Mouse (Mus musculus): ENCODE measurements around the gene Adcy1.

The Adcy1 gene

DNA sequence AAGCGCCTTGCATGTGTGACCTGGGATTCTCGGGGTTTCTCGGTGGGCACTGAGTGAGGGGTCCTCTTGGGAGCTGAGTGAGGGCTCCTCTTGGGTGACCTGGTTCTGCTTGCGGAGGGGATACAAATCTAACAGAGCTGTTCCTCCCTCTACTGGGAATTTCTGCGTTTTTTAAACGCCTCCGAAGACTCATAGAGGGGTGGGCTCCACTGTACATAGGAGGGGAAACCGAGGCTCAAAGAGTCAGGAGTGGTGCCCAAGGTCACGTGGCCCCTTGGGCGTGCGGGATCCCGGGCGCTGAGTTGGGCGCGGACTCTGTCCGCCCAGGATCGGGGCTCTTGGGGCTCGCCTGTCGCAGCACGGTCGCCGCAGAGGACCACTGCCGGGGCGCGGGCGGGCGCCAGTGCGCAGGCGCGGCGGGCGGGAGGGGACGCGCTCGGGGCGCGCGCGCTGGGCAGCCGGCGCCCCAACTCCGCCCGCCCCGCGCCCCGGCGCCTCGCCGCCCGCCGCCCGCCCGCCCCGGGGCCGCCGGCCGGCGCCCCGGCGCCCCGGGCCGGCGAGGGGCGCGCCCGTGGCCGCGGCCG is at the start of gene Adcy1:
Adcy1 (plus strand) TSS at position 489 of the 584 bp plus-strand sequence.
- no peak for DNase-seq

GRCm38 (mm10) chr11:7016907-7017306 is 46.4 kb upstream of the Adcy1 start:
- no peak for DNase-seq

DNA sequence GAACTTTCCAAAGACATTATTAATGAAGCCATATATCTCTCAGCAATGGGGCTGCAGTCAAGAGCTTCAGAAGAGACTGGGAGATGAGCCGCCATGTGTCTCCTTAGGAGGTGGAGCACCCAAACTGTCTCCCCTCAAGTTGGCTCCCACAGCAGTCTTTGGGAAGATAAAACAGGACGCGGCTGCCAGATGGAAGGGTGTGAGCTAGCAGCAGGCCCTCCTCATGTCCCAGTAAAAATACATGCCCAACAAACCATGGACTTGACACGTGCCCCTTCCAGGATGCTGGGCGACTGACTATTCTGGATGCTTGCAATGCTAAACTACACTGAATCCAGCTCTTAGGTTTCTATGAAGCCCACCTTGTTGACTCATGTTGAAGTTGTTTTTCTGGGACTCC is 45.2 kb upstream of the Adcy1 start:
- no peak for DNase-seq

DNA sequence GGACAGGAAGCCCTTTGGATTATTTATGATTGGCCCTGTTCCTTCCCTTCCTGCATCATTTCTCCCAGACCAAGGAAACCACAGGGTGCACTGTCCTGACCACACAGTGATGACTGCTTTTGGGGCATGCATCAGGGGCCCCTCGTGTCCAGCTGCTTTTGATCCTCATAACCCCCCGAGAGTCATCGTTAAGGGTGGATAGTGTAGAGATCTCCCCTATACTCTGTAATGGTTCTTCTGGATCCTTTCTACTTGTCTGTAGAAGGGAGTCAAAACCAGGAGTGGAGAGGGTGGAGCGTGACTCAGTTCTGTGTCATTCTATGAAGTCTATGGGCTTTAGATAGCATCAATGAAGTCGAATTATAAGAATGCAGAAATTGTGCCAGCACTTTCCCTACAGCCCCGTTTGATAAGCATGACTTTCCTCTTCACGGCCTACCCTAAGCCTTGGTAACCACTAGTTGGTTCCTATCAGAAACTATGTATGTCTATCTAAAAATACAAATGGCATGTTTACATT is 44.2 kb upstream of the Adcy1 start:
- no peak for DNase-seq

GRCm38 (mm10) chr11:7033063-7033462 is 30.2 kb upstream of the Adcy1 start:
- no peak for DNase-seq

- no peak for DNase-seq
Measured at GRCm38 (mm10) chr11:7039722-7040121, 23.6 kb upstream of the Adcy1 start.

GRCm38 (mm10) chr11:7040801-7041200 is 22.5 kb upstream of the Adcy1 start:
- DNase-seq, result no peak

DNA sequence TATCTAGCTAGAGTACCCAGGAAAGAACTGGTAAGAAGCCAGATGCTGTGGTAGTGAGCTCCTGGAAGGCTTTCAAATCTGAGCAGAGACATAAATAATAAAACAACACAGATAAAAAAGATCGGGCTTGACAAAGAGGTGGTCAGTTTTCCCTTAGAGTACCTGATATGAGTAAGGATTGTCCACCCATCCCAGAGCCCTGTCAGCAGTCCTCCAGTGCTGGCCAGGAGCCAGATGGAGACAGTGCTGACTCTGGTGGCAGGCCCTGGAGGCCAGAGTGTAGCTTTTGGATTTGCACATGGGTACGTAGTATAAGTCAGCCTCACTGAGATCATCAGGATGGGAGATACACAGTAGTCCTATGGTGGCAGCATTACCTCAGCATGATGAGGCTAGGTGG is 16.1 kb upstream of the Adcy1 start:
- DNase-seq, result no peak

DNA sequence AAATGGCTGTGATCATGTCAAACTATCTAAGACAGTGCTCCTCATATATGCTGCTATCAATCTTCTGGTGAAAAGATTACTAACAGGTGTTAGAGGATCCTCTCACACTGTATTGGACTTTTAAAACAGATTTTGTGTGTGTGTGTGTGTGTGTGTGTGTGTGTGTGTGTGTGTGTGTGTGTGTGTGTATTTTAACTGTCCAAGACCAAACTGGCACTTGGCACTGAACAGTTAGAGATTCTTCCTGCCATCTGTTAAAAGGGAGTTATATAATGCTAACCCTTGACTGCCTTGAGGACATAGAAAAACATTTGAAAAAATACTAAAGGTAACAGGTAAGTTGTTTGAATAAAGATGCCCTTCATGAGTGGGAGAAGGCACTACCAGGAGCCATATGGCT is 15.7 kb upstream of the Adcy1 start:
- no peak for DNase-seq

GRCm38 (mm10) chr11:7053710-7054109 is 9.6 kb upstream of the Adcy1 start:
- no peak for DNase-seq

DNA sequence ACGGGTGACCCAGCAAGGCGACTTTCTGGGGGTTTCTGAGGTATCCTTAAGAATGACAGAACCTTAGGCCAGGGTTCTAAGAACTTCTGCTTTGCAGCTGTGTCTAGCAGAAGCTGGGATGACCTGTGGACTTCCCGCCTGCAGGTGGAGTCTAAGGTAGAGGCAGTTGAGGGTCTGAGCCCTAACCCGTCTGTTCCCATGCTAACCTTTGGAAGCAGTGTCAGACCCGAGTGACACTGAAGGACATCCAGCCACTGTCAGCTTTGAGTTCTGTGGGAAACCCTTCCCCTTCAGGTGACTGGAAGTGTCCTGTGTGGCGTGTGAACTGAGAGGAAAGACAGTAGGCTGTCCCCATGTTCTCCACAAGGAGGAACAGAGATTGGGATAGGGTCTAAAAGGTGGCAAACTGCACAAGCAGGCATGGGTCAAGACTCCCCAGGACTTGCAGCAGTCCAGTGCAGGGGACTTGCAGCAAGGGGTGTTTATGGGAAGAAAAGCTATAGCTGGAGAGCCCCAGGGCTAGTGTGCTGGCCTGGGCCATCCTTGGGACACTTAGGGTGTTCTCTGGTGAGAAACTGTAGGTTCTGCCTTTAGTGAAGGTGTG is 8.5 kb upstream of the Adcy1 start:
- DNase-seq, result no peak

- no peak for DNase-seq
Measured at GRCm38 (mm10) chr11:7055455-7056017, 7.8 kb upstream of the Adcy1 start.

DNA sequence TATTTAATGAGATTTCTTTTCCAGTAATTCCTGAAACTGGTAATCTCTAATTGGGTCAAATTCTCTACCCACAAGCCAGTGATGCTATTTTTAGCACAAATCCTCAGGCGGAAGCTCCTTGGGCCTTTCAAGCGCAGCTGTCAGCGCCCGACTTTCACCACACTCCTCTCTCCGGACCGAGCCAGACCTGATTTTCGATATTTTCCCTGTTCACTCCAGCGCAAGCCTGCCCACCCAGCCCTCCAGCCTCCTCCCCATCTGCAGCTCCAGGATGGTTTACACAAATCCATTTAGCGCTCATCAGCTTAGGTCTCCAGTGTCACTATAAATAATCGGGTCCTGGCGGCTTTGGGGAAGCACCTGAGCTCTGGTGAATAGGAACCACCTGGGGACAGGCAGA is 7.2 kb upstream of the Adcy1 start:
- DNase-seq, result no peak

DNA sequence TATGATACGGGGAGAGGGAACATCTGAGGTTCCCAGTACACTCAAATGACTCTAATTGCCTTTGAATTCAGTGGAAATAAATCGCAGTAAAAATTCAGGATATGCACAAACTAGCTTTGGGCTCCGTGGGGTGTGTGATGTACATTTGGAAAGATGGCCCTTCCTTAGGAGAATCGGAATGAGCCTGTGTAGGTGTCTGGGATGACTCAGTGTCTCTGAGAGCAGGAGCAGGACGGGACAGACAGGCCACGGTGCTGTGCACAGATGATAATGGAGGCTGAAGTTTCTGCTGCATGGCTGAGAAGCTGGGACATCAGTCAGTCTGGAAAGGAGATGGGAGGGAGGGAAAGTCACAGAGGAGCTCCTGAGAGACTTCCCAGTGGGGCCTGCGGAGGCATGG is 5.5 kb upstream of the Adcy1 start:
- no peak for DNase-seq

- DNase-seq, result no peak
Measured at GRCm38 (mm10) chr11:7061961-7062360, 1.3 kb upstream of the Adcy1 start.

DNA sequence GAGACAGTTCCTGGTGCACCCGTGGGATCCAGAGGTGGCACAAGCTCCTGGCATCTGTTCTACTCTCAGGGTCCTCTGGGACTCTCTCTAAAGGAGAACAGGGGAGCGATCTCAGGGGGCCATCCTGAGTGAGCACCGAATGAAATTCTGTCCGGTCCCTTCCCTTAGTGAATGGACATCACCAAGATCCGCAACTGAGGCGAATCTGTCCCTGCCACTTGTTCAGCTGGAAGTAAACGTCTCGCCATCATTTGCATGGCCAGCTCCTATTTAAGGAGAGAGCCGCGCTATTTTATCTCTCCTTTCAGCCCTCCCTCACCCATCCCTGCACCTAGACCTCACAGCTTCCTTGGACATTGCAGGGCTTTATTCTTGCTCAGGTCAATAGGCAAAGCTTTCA is 723 bp upstream of the Adcy1 start:
- DNase-seq, result no peak

DNA sequence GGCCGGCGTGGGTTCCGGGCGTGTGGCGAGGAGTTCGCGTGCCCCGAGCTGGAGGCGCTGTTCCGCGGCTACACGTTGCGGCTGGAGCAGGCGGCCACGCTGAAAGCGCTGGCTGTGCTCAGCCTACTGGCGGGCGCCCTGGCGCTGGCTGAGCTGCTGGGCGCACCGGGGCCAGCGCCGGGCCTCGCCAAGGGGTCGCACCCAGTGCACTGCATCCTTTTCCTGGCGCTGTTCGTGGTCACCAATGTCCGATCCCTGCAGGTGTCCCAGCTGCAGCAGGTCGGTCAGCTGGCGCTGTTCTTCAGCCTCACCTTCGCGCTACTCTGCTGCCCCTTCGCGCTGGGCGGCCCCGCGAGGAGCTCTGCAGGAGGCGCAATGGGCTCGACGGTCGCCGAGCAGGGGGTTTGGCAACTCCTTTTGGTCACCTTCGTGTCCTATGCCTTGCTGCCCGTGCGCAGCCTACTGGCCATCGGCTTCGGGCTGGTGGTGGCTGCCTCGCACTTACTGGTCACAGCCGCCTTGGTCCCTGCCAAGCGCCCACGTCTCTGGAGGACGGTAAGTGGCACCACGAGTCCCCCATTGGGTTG is 485 bp downstream of the Adcy1 start:
- DNase-seq, result no peak

DNA sequence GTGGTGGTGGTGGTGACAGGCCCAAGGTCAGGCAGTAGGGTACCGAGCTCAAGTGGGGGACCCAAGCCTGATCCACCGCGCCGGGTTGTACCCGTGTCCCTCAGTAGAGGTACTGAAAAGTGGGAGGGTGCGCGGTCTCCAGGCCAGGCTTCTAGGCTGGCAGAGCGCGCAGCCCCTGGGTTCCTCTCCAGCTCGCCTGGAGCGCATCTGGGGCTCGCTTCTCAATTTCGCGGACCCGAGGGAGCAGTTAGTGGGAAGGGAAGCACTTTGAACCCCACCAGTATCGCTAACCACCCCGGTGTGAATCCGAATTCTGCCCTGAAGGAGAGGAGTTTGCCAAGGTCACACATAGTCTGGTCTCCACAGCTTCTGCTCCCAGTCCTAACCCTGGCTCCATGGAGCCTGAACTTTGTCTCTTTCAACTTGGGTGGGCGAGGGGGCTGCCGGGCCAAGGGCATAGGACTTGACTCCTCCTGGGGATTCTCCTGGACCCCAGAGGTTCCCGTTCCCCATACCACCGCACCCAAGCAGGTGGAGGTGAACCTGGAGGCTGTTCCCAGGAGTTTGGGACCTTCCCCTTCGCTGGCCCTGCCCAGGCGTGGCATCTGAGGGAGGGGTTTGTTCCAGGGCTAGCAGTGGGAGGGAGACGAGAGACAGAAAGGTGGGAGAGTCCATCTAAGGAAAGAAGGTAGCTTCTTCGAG is 1.3 kb downstream of the Adcy1 start:
- no peak for DNase-seq

GRCm38 (mm10) chr11:7065388-7065787 is 2.1 kb downstream of the Adcy1 start:
- no peak for DNase-seq

DNA sequence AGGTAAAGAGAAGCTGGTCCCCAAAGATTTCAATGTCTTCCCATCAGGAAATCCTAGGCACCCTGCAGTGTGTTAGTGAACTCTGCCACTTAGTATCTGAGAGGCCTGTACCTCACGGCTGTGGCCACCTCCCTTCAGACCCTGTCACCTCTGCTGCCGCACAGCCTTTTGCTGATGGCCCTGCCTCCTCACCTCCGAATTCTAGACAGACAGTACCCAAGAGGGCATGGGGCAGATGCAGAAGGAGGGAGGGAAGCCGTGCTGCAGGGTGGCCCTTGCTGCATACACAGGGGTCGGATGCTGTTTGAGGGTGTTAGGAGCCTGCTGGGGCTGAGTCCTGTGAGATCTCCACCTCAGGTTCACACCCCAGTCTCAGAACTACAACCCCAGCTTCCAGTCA is 2.6 kb downstream of the Adcy1 start:
- DNase-seq, result no peak

- DNase-seq, result no peak
Measured at GRCm38 (mm10) chr11:7067263-7067662, 4.0 kb downstream of the Adcy1 start.

DNA sequence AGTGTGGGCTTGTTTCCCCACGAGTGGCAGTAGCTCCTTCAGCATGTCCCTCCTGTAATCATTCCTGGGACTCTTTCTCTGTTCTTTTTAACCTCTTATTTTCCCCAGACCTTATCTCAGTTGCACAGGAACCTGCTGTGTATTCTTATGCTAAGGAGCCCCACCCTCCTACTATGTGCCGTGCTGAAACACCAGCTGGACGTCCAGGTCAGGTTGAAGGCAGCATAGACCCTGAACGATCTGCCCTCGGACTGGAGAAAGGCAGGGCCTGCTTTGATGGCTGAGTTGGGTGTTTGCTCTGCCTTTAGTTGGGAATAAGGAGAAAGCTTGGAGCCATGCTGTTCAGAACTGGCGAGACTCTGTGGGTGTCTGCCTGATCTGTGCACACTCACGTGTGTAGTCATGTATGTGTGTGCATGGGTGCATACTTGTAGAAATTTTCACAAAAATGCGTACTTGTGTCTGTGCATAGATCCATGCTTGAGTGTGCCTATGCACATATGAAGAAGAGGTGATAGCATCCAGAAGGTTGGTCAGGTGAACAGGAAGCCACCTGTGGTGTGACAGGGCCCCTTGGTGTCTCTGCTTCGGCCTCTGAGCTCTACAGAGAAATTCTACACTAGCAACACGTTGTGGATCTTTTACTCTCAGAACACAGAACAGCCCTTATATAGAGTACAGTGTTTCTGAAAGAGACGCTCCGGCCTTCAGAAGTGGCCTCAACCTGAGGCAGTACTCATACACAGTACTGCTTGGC is 5.4 kb downstream of the Adcy1 start:
- no peak for DNase-seq

GRCm38 (mm10) chr11:7069762-7070161 is 6.5 kb downstream of the Adcy1 start:
- no peak for DNase-seq

Measured in thymus, adult 18-20 months (tissue).